Mouse (Mus musculus): ENCODE measurements at regions not wholly inside any gene's neighbourhood (a gene's known extent, or its start where the extent isn't known, plus 50 kb on each side); places are given as distances from the start of the nearest gene placed in this dataset.
A peak's percentile ranks its signal among the peaks of the same experiment; 100 is the strongest.

DNA sequence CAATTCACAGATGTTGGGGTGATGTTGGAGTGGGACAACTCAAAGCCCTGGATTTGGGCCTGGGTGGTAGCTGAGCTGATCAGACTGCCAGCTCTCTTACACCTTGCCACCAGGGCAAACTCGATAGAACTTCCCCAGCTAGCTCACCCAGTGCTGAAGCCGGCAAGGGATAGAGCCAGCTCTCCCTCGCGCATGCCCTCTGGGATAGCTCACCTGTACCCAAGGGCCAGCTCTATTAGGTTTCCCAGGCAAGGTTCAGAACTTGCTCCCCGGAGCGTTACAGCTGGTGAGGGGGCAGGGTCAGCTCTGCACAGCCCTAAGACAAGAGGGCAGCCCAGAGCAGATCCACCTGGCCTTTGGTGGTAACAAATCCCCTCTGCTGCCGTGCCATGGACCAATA lies 54.1 kb upstream of the 1700012A03Rik start:
- no peak for DNase-seq (ENCODE audit: low spot score)

GRCm38 (mm10) chr6:31995249-31995648 lies 54.8 kb upstream of the 1700012A03Rik start:
- DNase-seq (ENCODE audit: low spot score), result no peak

GRCm38 (mm10) chr6:31985698-31986097 lies 64.3 kb upstream of the 1700012A03Rik start:
- DNase-seq (ENCODE audit: low spot score), result no peak

GRCm38 (mm10) chr6:31976705-31977104 lies 73.3 kb upstream of the 1700012A03Rik start:
- DNase-seq (ENCODE audit: low spot score), result no peak

GRCm38 (mm10) chr6:31948063-31948481 lies 102.0 kb upstream of the 1700012A03Rik start:
- no peak for DNase-seq (ENCODE audit: low spot score)

DNA sequence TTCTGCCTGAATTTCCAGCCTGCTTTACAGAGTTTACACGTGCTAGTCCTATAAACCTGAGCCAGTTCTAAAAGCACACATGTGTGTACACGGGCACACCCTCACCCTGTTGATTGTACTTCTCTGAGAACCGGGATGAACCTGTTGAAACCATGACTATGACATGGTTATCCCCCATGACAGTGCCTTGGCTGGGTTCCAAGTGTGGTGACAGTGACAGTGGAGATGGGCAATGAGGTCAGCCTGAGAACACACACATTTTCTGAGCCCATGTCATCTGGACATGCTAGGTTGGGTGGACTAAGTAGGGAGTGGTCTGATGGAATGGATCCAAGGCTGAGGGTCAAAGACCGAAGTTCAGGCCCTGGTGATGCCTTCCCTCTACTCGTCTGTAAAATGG lies 103.5 kb upstream of the 1700012A03Rik start:
- no peak for DNase-seq (ENCODE audit: low spot score)

- no peak for DNase-seq (ENCODE audit: low spot score)
These were observed 104.7 kb upstream of the 1700012A03Rik start for GRCm38 (mm10) chr6:31945347-31945746.

DNA sequence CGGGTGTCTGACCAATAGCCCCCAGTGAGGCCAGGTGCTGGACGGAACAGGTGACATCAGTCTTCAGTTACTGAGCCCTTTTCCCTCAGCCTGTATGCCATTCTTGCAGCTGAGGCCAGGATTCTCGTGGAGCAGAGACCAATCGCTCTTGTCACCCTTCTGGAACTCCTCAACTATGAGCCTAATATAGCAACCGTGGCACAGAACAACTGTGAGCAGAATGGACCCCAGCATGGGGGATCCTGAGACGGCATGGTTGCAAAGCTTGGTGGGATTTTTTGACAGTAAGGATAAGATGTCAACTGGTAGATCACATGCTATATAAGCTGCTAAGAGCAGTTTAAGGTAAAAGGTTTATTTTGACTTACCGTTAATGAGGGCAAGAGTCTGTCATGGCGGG lies 105.5 kb upstream of the 1700012A03Rik start:
- no peak for DNase-seq (ENCODE audit: low spot score)

- peak; percentile 26 for DNase-seq (ENCODE audit: low spot score)
These were observed 107.3 kb upstream of the 1700012A03Rik start for GRCm38 (mm10) chr6:31942696-31943095.

DNA sequence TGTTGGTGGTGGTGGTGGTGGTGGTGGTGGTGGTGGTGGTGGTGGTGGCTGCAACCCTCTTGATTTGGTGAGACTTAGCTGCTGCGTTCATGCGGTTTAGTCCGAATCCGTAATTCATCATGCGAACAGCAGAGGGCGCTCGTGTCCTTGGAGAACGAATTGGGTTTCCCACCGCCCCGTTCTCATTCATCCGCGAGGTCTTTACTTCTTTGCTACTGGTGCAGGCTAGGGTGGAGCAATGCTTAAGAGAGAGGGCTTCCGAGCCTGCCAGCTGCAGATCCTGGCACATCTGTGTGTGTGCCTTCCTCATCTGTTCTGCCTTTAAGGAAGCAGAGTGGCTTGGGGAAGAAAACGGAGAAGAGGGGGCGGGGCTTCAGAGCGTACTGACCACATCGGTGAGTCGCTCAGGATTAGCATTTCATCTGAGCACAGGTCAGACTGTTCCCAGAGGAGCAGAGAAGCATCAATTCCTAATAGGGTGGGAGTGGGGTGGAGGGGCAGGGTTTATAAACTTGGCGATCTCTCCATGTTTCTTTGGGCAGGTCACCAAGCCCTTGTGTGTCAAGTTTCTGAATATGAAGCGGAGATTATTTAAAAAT lies 111.7 kb upstream of the 1700012A03Rik start:
- peak; percentile 93 for DNase-seq (ENCODE audit: low spot score)

GRCm38 (mm10) chr6:31937146-31937545 lies 112.9 kb upstream of the 1700012A03Rik start:
- no peak for DNase-seq (ENCODE audit: low spot score)

DNA sequence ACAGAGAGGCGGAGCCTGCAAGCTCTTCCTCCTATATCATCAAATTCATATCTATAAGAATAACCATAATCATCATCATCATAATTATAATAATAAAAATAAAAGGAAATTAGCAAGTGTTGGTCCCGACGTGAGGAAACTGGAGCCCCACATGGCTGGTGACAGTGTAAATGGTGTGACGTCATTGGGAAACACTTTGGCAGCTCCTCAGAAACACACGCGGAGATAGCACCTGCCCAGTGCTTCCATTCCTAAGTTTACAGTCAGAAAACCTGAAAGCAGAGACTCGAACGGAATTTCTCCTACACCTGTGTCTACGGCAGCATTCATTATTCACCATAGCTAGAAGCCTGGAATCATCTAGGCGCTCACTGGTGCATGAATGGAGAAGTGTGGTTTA lies 115.2 kb upstream of the 1700012A03Rik start:
- DNase-seq (ENCODE audit: low spot score), result no peak

- no peak for DNase-seq (ENCODE audit: low spot score)
These were observed 116.1 kb upstream of the 1700012A03Rik start for GRCm38 (mm10) chr6:31933956-31934355.

DNA sequence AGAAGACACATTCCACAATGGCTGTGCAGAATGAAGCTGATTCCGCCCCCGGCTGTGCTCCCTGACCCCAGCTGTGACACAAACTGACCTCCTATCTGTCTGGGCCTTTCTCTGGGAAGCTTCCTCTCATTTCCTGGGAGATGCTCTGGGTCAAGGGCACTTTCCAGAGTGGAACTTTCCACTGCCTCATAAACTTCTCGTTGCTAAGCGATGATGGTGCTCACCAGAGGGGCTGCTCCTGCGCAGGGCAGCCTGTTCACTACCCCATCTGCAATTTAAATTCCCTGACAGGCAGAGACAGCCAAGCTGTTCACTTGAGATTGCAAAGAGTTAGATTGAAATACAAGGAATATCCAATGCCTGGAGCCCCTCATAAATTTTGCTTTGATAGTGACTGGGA lies 116.7 kb upstream of the 1700012A03Rik start:
- peak; percentile 61 for DNase-seq (ENCODE audit: low spot score)

- DNase-seq (ENCODE audit: low spot score), result no peak
These were observed 118.9 kb upstream of the 1700012A03Rik start for GRCm38 (mm10) chr6:31931116-31931515.

DNA sequence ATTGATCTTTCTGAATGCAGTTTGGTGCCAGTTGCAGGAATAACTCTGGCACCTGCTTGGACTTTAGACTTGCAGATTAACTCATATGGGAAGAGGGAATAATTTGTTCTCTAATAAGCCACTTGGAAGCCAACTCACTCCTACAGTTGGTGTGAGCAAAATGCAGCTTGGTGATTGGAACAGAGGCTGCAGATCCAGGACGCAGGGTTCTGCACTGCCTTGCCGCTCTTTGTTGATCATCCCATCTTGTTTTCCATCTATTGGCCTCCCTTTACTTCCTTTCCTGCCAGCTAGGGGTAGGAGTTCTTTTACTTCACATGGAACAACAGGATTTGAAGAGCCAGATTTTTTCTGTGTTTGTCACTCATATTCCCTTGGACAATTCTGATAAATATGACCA lies 120.9 kb upstream of the 1700012A03Rik start:
- DNase-seq (ENCODE audit: low spot score), result no peak

DNA sequence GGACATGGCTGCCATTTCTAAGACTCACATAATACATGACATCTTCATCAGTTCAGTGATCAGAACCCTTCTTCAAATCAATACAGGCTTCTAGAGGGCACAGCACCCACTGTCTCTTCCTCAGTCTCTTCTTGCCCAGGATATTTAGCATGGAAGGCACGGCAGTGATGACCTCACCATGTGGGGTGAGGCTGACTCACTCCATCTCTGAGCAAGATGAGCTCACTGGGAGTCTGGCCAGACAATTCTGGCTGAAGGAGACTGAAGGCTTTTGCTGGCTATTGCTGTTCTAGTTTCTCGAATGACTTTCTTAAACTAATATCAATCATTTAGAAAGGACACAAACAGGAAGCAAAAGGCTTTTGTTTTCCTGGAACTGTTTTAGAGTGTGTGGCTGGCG lies 122.9 kb upstream of the 1700012A03Rik start:
- DNase-seq (ENCODE audit: low spot score), result no peak

DNA sequence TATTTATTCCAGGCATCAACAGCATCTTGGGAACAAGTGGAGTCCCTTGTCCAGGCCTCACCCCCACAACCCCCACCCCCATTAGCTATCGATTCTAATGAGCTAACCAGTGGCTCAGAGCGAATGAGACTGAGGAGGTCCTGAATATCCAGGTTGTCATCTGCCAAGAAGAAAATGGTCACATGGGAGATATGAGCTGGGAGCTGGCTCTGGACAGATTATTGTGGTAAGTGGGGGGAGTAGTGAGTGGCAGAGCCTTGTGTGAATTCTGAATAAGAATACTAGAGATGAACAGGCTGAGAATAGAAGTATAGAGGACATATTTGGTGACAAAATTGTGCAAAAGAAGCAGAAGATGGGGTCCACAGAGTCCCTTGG lies 125.4 kb upstream of the 1700012A03Rik start:
- no peak for DNase-seq (ENCODE audit: low spot score)

DNA sequence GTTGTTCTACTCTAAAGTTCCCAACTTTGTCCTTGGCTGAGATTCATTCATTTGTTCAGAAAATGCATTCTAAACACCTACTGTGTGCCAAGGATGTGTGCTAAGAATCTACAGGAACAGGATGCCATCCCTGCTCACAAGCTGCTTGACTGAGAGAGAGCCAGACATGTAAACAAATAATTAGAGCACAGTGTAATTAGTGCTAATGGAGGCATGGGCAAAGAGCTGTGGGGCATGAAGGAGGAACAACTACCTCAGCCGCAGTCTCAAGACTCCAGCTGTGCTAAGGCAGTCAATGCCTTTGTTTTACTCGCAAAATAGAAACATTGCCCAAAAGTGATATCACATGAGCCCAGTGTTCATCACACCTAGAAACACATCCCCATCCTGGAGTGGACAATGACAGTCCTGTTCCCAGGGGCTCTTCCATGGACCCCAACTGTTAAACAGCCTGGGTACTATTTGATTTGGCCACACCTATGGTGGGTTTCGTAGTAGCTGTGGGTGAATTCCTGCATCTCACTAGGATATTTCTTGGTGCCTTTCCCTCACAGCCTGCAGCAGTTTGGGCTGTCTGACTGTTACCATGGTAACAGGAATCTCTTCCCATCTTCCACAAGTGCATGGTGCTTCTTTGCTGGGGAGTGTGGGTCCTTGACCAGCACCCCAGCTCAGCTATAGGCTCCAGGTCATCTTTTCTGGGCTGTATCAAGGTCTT lies 125.9 kb upstream of the 1700012A03Rik start:
- no peak for DNase-seq (ENCODE audit: low spot score)

DNA sequence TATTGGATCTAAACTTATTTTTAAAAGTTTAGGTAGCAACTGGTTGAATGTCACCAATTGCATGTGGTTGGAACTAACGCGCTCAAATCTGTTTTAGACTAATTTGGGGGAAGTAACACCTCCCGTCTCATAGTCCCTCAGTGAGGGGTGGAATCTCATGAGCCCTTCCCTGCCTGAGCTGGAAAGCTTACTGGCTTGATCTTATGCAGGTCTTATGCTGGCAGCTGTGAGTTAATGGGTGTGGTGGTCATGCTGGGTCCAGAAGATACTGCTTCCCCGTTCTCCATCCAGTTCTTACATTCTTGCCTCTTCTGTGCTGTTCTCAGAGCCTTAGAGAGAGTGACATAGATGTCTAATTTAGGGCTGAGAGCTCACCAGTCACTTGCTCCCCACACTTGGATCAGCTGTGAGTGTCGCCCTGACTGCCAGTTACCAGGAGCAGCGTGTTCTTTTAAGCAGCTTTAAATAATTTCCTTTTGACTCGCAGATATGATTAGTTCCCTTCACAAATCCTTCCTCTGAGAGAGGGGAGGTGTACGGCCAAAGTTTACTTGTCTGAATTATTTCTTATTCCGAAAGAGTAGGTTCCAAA lies 128.4 kb upstream of the 1700012A03Rik start:
- no peak for DNase-seq (ENCODE audit: low spot score)

DNA sequence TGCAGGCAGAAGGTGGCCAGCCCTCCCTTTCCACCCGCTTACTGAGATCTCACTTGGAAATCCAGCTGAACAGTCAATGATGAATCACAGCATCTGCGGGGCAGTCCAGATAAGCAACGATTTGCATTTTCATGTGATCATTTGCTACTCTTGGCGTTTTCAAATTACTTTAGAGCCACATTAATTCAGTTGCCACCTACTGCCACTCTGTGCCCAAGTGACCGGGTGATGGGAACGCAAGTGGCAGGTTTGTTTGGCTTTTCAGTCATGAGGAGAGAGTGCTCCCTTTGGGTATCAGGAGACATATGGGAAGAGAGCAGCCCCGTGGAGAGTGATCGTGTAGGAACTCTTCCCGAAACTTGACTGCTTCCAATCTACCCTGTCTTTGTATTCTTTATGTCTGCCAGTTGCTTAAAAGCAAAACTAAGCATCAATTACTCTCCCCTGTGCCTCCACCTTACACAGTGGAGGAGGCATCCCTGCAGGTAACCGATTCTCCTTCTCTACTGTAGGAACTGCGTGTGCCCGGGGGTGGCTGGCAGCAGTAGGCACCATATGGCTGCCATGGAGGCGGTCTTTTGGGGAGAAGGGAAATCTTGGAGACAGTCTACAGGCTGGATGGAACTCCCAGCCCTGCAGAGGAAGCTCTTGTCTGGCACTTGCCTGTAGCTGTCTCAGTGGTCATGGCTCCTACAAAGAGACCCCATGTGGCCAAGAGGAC lies 132.5 kb upstream of the 1700012A03Rik start:
- DNase-seq (ENCODE audit: low spot score), result no peak

DNA sequence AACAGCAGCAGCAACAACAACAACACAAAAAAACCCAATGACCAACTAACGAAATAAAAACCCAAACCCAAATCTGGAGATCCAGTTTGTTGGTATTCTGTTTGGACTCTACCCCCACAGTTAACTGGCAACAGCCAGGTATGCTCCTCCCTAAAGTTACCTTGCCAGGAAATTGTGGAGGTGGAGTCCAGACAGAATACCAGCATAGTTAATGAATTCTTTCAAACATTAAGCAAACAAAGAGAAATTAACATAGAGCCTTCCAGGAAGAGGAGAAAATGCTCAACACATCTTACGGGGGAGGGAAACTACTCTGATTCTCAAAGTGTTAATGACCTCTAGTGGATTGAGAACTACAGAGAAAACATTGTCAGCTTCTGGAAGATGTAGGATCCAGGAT lies 148.3 kb upstream of the 1700012A03Rik start:
- DNase-seq (ENCODE audit: low spot score), result no peak

DNA sequence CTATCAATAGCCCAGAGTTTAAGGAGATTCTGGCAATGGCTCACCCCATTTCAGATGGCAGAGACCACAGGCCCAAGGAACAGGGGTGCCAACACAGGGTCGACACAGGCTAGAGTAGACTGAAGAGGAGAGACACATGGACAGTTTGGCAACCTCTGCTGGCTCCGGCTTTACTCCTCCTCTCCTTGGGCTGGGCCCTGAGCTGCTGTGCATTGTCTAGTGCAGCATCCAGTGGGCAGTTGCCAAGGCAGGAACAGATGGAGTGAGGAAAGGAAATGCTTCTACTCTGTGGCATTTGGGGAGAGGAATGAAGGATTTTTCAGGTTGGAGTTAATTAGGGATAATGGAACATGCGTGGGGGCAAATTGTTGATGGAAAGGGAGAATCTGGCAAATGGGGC lies 151.0 kb upstream of the 1700012A03Rik start:
- DNase-seq (ENCODE audit: low spot score), result no peak

All from embryo, embryonic 10 days (tissue).